Comparison of ENCODE assay signal across 27 mouse cellular contexts in genomic region chr3:69169796-69170195, GRCm38 (mm10). TPM values are rescaled to one million over a fixed set of nuclear protein-coding genes. Genes with fewer than 3 reads are reported as not detected.
DNase-seq lines count a peak whose midpoint lies in the region; ATAC-seq and TF ChIP-seq lines count a peak whose summit lies in the region.
"Had no signal": no experiment of that assay in that cellular context is flagged by ENCODE, and none has a peak within 500 bp of the region (broad histone marks: within the 10 kb centered on the region; RNA-seq: fewer than 3 reads in every experiment).

No protein-coding gene starts in this region.

- H3K36me3 ChIP-seq in heart, embryonic 10.5 days = no peaks in the 10 kb centered on the region
- no peaks in the 10 kb centered on the region for H3K36me3 ChIP-seq in liver, postnatal 0 days (replicated peaks; ENCODE audit: insufficient read depth, low read length)
- no peaks in the 10 kb centered on the region for H3K36me3 ChIP-seq in midbrain, embryonic 15.5 days (replicated peaks)
- H3K36me3 ChIP-seq: embryonic facial prominence, embryonic 10.5 days; embryonic facial prominence, embryonic 12.5 days; forebrain, embryonic 15.5 days; G1E had no signal

- TF ChIP-seq EP300 in liver, postnatal 0 days (IDR thresholded peaks at IDR 0.05; ENCODE audit: low read depth) = no peak

- H3K9ac ChIP-seq in liver, postnatal 0 days (replicated peaks) = no peak overlapping the region
- H3K9ac ChIP-seq in midbrain, embryonic 15.5 days = no peak overlapping the region
- H3K9ac ChIP-seq: embryonic facial prominence, embryonic 12.5 days; forebrain, embryonic 13.5 days; forebrain, embryonic 15.5 days; forebrain, postnatal 0 days had no signal

- TF ChIP-seq CTCF in Patski (IDR thresholded peaks at IDR 0.05) = no peak
- no peak for TF ChIP-seq CTCF in liver, postnatal 0 days (IDR thresholded peaks at IDR 0.05; ENCODE audit: low read depth)

- no peak overlapping the region for H3K4me3 ChIP-seq in heart, embryonic 10.5 days
- H3K4me3 ChIP-seq in liver, postnatal 0 days (ENCODE audit: low read depth, low read length) = no peak overlapping the region
- H3K4me3 ChIP-seq in midbrain, embryonic 15.5 days = no peak overlapping the region
- H3K4me3 ChIP-seq: embryonic facial prominence, embryonic 10.5 days; embryonic facial prominence, embryonic 12.5 days; forebrain, embryonic 13.5 days; forebrain, embryonic 15.5 days had no signal

- no peaks in the 10 kb centered on the region for H3K27me3 ChIP-seq in heart, embryonic 10.5 days (ENCODE audit: insufficient read depth, poor library complexity, severe bottlenecking)
- H3K27me3 ChIP-seq in Patski = peaks cover 5% of the 10 kb centered on the region
- H3K27me3 ChIP-seq in liver, postnatal 0 days (ENCODE audit: insufficient read depth, low read length) = no peaks in the 10 kb centered on the region
- H3K27me3 ChIP-seq in midbrain, embryonic 15.5 days (replicated peaks) = no peaks in the 10 kb centered on the region
- H3K27me3 ChIP-seq: CH12.LX; embryonic facial prominence, embryonic 12.5 days; forebrain, embryonic 13.5 days; forebrain, embryonic 15.5 days had no signal

- POLR2A ChIA-PET in Patski (lab: Charles Lee) = interaction anchor here (0.7 kb wide), 1 partner anchor 8 kb away, joined by 4 read pairs; no protein-coding TSS in a partner anchor

- CTCF ChIA-PET in Patski (lab: Charles Lee) = interaction anchor here (1.7 kb wide), 1 partner anchor 9 kb away, joined by 6 read pairs; no protein-coding TSS in a partner anchor

- H3K27ac ChIP-seq in heart, embryonic 10.5 days = no peak overlapping the region
- H3K27ac ChIP-seq in liver, postnatal 0 days (ENCODE audit: low read depth) = no peak overlapping the region
- no peak overlapping the region for H3K27ac ChIP-seq in midbrain, embryonic 15.5 days
- H3K27ac ChIP-seq: embryonic facial prominence, embryonic 10.5 days; embryonic facial prominence, embryonic 12.5 days; forebrain, embryonic 13.5 days; forebrain, embryonic 15.5 days had no signal

- no peaks in the 10 kb centered on the region for H3K9me3 ChIP-seq in heart, embryonic 10.5 days
- H3K9me3 ChIP-seq in liver, postnatal 0 days (ENCODE audit: low read length) = no peaks in the 10 kb centered on the region
- H3K9me3 ChIP-seq in midbrain, embryonic 15.5 days = no peaks in the 10 kb centered on the region
- H3K9me3 ChIP-seq: embryonic facial prominence, embryonic 10.5 days; embryonic facial prominence, embryonic 12.5 days; forebrain, embryonic 13.5 days; forebrain, embryonic 15.5 days; G1E had no signal

- H3K4me1 ChIP-seq in heart, embryonic 10.5 days = no peaks in the 10 kb centered on the region
- no peaks in the 10 kb centered on the region for H3K4me1 ChIP-seq in liver, postnatal 0 days (ENCODE audit: insufficient read depth)
- H3K4me1 ChIP-seq in midbrain, embryonic 15.5 days = no peaks in the 10 kb centered on the region
- H3K4me1 ChIP-seq: embryonic facial prominence, embryonic 10.5 days; embryonic facial prominence, embryonic 12.5 days; forebrain, embryonic 13.5 days; forebrain, embryonic 15.5 days had no signal

- WGBS in heart, embryonic 10.5 days = 72% methylated on average over 5 of the region's 5 CpGs
- 77% methylated on average over 5 of the region's 5 CpGs for WGBS in liver, postnatal 0 days (ENCODE audit: insufficient replicate concordance)
- whole genome bisulfite sequencing in midbrain, embryonic 15.5 days = 77% methylated on average over 5 of the region's 5 CpGs

- DNase-seq in heart, adult 11 months = peak; percentile 17
- no peak for DNase-seq in heart, embryonic 10.5 days (ENCODE audit: low spot score)
- peak; percentile 73 for DNase-seq in Muller cell, postnatal 12 days (ENCODE audit: inconsistent ontology term)
- peak; percentile 13 for DNase-seq in Patski (ENCODE audit: low read depth, low spot score)
- no peak for DNase-seq in liver, postnatal 0 days
- DNase-seq in retina, embryonic 14.5 days (ENCODE audit: low spot score) = no peak
- DNase-seq: adrenal gland, adult 2 months; adrenal gland, postnatal 10 days; adrenal gland, postnatal 25 days; B cell, adult 2 months; cerebellum, adult 11-12 months; cerebellum, adult 2 months; cerebellum, adult 9-10 months; cerebellum, postnatal 10 days; cerebellum, postnatal 25 days; forebrain, postnatal 0 days had no signal

- H3K4me2 ChIP-seq in liver, postnatal 0 days (ENCODE audit: low read depth, low read length) = no peak overlapping the region
- no peak overlapping the region for H3K4me2 ChIP-seq in midbrain, embryonic 15.5 days
- H3K4me2 ChIP-seq: embryonic facial prominence, embryonic 12.5 days; forebrain, embryonic 13.5 days; forebrain, embryonic 15.5 days had no signal

- in situ Hi-C loops in Patski (cut with MboI; ENCODE audit: low pct_unique_long_range_greater_than_20kb) = no loop called here

- ATAC-seq in Patski = no peak
- ATAC-seq in liver, postnatal 0 days = no peak
- no peak for ATAC-seq in midbrain, embryonic 15.5 days (replicated peaks)
- ATAC-seq: CD4-positive, CD25-positive, alpha-beta regulatory T cell, adult 4 months; forebrain, embryonic 13.5 days; forebrain, embryonic 15.5 days; forebrain, postnatal 0 days had no signal

RNA-seq across cellular contexts. Expression of gene Kpna4, which starts 42.9 kb away (rescaled TPM):
- 26.3 and 34.8 TPM in 2 replicates for polyA plus RNA-seq in heart, embryonic 10.5 days (2016; fragmentation: Nextera tagmentation; extraction: Ambion mirVana)
- polyA plus RNA-seq in Patski (2021) = 83.1 TPM
- polyA plus RNA-seq in liver, postnatal 0 days (2015; fragmentation: Nextera tagmentation; extraction: Ambion mirVana) = 9.0 and 10.1 TPM in 2 replicates
- 33.0 and 34.9 TPM in 2 replicates for polyA plus RNA-seq in midbrain, embryonic 15.5 days (2015; fragmentation: Nextera tagmentation; extraction: Ambion mirVana)

RNA-seq across cellular contexts. Expression of gene Arl14, which starts 52.4 kb away (rescaled TPM):
- not detected in 2 replicates for polyA plus RNA-seq in heart, embryonic 10.5 days (2016; fragmentation: Nextera tagmentation; extraction: Ambion mirVana)
- not detected for polyA plus RNA-seq in Patski (2021)
- not detected in 2 replicates for polyA plus RNA-seq in liver, postnatal 0 days (2015; fragmentation: Nextera tagmentation; extraction: Ambion mirVana)
- polyA plus RNA-seq in midbrain, embryonic 15.5 days (2015; fragmentation: Nextera tagmentation; extraction: Ambion mirVana) = not detected in 2 replicates
- polyA plus RNA-seq: adrenal gland, adult 2 months; CD4-positive, CD25-positive, alpha-beta regulatory T cell, adult 4 months; cerebellum, adult 2 months; cortical plate, adult 2 months; embryonic facial prominence, embryonic 10.5 days; embryonic facial prominence, embryonic 12.5 days; embryonic facial prominence, embryonic 14.5 days; forebrain, embryonic 11.5 days; forebrain, embryonic 13.5 days; forebrain, embryonic 15.5 days; forebrain, postnatal 0 days; G1E had no signal

Comparison
In these comparisons a context has a peak if more than half of its experiments do, and no peak if none do; other contexts are left out.
1. DNase-seq: peak in heart, adult 11 months (single experiment), Muller cell, postnatal 12 days (single experiment) and Patski (single experiment); none in heart, embryonic 10.5 days (single experiment), liver, postnatal 0 days (single experiment) and retina, embryonic 14.5 days (single experiment).